Mouse (Mus musculus) olfactory bulb, adult 2 months (tissue): Measurements from ENCODE around the gene Gm13285.

Source experiments
- CTCF ChIP-seq: fragments of 200-500 bp; IDR thresholded peaks from 2 replicates; pipeline ENCODE4 v1.5.1; 2012; ENCODE audit warnings: low read depth, mild to moderate bottlenecking, low read length, moderate library complexity; ENCODE audit not compliant: insufficient read depth
- POLR2A ChIP-seq: fragments of 200-500 bp; IDR thresholded peaks from 2 replicates; pipeline ENCODE4 v1.6.1; 2012; ENCODE audit warnings: mild to moderate bottlenecking, low read depth, low read length, moderate library complexity; ENCODE audit not compliant: insufficient read depth

GRCm38 (mm10) chr4:88840058-88840457 is 40.6 kb downstream of the Gm13285 start:
- TF ChIP-seq CTCF (no peak), POLR2A (no peak)
